Mouse (Mus musculus): ENCODE measurements at regions not wholly inside any gene's neighbourhood (a gene's known extent, or its start where the extent isn't known, plus 50 kb on each side); places are given as distances from the start of the nearest gene placed in this dataset.

GRCm38 (mm10) chr19:6631817-6632216 is 89.0 kb upstream of the Slc22a12 start:
- Histone ChIP-seq H3K27ac (ENCODE audit: low read depth) (no peak overlapping the region), H3K4me2 (ENCODE audit: low read depth, low read length) (no peak overlapping the region), H3K9ac (replicated peaks) (no peak overlapping the region), H3K4me3 (ENCODE audit: low read depth, low read length) (no peak overlapping the region), H3K27me3 (ENCODE audit: insufficient read depth, low read length) (no peaks in the 10 kb centered on the region), H3K36me3 (replicated peaks; ENCODE audit: insufficient read depth, low read length) (no peaks in the 10 kb centered on the region), H3K4me1 (ENCODE audit: insufficient read depth) (no peaks in the 10 kb centered on the region), H3K9me3 (ENCODE audit: low read length) (no peaks in the 10 kb centered on the region)
- DNase-seq = no peak
- TF ChIP-seq EP300 (IDR thresholded peaks at IDR 0.05; ENCODE audit: low read depth) (no peak), CTCF (IDR thresholded peaks at IDR 0.05; ENCODE audit: low read depth) (no peak)
- no peak for ATAC-seq
- 67% methylated on average over 5 of the region's 5 CpGs for WGBS (ENCODE audit: insufficient replicate concordance)

DNA sequence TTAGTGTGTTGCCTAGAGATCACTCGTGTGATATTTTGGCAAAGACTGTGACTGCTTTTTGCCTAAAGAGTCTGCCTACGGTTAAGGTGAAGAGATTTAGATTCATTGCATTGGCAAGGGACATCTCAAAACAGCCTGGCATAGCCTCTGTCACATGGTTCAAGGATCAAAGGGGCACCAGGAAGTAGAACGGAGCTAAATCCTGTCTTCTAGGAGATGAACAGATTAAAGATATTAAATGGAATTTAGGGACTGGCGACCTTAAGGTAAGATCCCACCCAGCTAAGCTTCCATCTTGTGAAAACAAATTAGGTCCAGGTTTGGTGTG is 87.7 kb upstream of the Slc22a12 start:
- H3K36me3 ChIP-seq (replicated peaks; ENCODE audit: insufficient read depth, low read length) = no peaks in the 10 kb centered on the region
- TF ChIP-seq EP300 (IDR thresholded peaks at IDR 0.05; ENCODE audit: low read depth) (no peak), CTCF (IDR thresholded peaks at IDR 0.05; ENCODE audit: low read depth) (no peak)
- 73% methylated on average over 4 of the region's 4 CpGs for WGBS (ENCODE audit: insufficient replicate concordance)
- H3K4me2 ChIP-seq (ENCODE audit: low read depth, low read length) = no peak overlapping the region
- no peaks in the 10 kb centered on the region for H3K4me1 ChIP-seq (ENCODE audit: insufficient read depth)
- no peak overlapping the region for H3K9ac ChIP-seq (replicated peaks)
- no peak overlapping the region for H3K4me3 ChIP-seq (ENCODE audit: low read depth, low read length)
- no peak for ATAC-seq
- no peak overlapping the region for H3K27ac ChIP-seq (ENCODE audit: low read depth)
- no peaks in the 10 kb centered on the region for H3K9me3 ChIP-seq (ENCODE audit: low read length)
- H3K27me3 ChIP-seq (ENCODE audit: insufficient read depth, low read length) = no peaks in the 10 kb centered on the region
- DNase-seq = no peak

DNA sequence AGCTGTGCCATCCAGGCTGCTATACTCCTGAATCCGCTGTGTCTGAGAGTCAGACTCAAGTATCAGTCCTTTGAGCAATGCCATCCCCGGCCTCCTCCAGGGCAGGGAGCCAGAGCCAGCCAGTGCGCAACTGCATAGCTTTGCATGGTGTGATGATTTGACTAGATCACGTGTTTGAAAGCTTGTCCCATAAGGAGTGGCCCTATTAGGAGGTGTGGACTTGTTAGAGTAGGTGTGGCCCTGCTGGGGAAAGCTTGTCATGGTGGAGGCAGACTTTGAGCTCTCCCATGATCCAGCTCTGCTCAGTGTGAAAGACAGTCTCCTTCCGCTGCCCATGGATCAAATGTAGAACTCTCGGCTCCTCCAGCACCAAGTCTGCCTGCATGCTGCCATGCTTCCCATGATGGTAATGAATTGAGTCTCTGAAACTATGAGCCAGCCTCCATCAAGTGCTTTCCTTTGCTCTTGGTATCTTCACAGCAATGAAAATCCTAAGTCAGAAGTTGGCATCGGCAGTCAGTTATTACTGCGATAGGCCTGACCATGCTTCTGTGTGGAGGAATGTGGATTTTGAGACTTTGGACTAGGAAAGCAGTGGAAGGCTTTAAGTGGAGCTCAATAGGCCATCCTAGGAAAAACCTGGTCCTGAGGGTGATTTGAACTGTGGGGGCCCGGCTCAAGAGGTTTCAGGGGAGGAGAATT is 87.2 kb upstream of the Slc22a12 start:
- H3K4me1 ChIP-seq (ENCODE audit: insufficient read depth) = no peaks in the 10 kb centered on the region
- 83% methylated on average over 9 of the region's 9 CpGs for WGBS (ENCODE audit: insufficient replicate concordance)
- no peak for ATAC-seq
- no peaks in the 10 kb centered on the region for H3K9me3 ChIP-seq (ENCODE audit: low read length)
- H3K27me3 ChIP-seq (ENCODE audit: insufficient read depth, low read length) = no peaks in the 10 kb centered on the region
- DNase-seq = no peak
- no peak overlapping the region for H3K9ac ChIP-seq (replicated peaks)
- H3K36me3 ChIP-seq (replicated peaks; ENCODE audit: insufficient read depth, low read length) = no peaks in the 10 kb centered on the region
- TF ChIP-seq EP300 (IDR thresholded peaks at IDR 0.05; ENCODE audit: low read depth) (no peak), CTCF (IDR thresholded peaks at IDR 0.05; ENCODE audit: low read depth) (no peak)
- no peak overlapping the region for H3K4me2 ChIP-seq (ENCODE audit: low read depth, low read length)
- no peak overlapping the region for H3K4me3 ChIP-seq (ENCODE audit: low read depth, low read length)
- H3K27ac ChIP-seq (ENCODE audit: low read depth) = no peak overlapping the region

DNA sequence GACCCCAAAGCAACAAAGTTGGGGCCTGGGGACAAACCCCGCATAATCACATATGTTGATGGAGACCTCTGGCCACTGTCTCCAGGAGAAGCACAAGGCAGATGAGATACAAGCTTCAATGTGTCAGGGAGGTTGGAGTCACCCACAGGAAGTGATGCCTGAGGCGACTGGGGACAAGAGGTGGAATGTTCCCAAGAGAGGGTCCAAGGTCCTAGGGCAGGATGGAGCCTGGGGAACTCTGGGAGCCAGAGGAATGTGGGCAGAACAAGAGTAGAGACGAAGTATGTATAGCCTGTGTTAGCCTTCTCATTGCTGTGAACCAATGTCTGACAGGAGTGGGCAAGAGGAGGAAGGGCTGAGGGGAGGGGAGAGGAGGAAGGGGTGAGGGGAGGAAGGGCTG is 82.7 kb upstream of the Slc22a12 start:
- ATAC-seq = no peak
- 55% methylated on average over 3 of the region's 3 CpGs for WGBS (ENCODE audit: insufficient replicate concordance)
- TF ChIP-seq CTCF (IDR thresholded peaks at IDR 0.05; ENCODE audit: low read depth) (no peak), EP300 (IDR thresholded peaks at IDR 0.05; ENCODE audit: low read depth) (no peak)

DNA sequence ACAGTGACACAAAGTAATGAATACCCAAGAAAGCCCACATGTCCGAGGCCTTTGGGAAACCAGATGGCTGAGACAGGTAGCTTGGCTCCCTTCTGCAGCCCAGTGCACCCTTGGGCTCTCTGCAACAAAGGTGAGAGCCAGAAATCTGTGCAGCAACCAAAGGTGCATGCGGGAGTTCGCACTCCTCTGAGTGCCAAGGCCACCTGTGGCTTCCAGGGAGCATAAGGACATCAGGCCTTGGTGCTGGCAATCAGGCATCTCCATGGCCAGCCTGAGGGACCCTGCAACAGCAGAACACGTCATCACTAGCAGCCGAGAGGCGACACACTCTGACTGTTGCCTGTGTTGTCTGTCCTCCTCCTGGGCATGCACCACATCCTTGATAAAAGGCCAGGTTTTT is 78.2 kb upstream of the Slc22a12 start:
- H3K4me2 ChIP-seq (ENCODE audit: low read depth, low read length) = no peak overlapping the region
- H3K9ac ChIP-seq (replicated peaks) = no peak overlapping the region
- H3K4me1 ChIP-seq (ENCODE audit: insufficient read depth) = no peaks in the 10 kb centered on the region
- no peak overlapping the region for H3K4me3 ChIP-seq (ENCODE audit: low read depth, low read length)
- ATAC-seq (no peak), DNase-seq (no peak)
- no peaks in the 10 kb centered on the region for H3K27me3 ChIP-seq (ENCODE audit: insufficient read depth, low read length)
- H3K36me3 ChIP-seq (replicated peaks; ENCODE audit: insufficient read depth, low read length) = no peaks in the 10 kb centered on the region
- no peaks in the 10 kb centered on the region for H3K9me3 ChIP-seq (ENCODE audit: low read length)
- H3K27ac ChIP-seq (ENCODE audit: low read depth) = no peak overlapping the region
- WGBS (ENCODE audit: insufficient replicate concordance) = 67% methylated on average over 6 of the region's 6 CpGs
- TF ChIP-seq CTCF (IDR thresholded peaks at IDR 0.05; ENCODE audit: low read depth) (no peak), EP300 (IDR thresholded peaks at IDR 0.05; ENCODE audit: low read depth) (no peak)

More for the DNA sequence above, 82.7 kb upstream of the Slc22a12 start:
- no peak for DNase-seq
- Histone ChIP-seq H3K4me3 (ENCODE audit: low read depth, low read length) (no peak overlapping the region), H3K27ac (ENCODE audit: low read depth) (no peak overlapping the region), H3K9me3 (ENCODE audit: low read length) (no peaks in the 10 kb centered on the region), H3K9ac (replicated peaks) (no peak overlapping the region), H3K4me2 (ENCODE audit: low read depth, low read length) (no peak overlapping the region), H3K36me3 (replicated peaks; ENCODE audit: insufficient read depth, low read length) (no peaks in the 10 kb centered on the region), H3K4me1 (ENCODE audit: insufficient read depth) (no peaks in the 10 kb centered on the region), H3K27me3 (ENCODE audit: insufficient read depth, low read length) (no peaks in the 10 kb centered on the region)

- DNase-seq (no peak), ATAC-seq (no peak)
- Histone ChIP-seq H3K36me3 (replicated peaks; ENCODE audit: insufficient read depth, low read length) (no peaks in the 10 kb centered on the region), H3K4me2 (ENCODE audit: low read depth, low read length) (no peak overlapping the region), H3K27me3 (ENCODE audit: insufficient read depth, low read length) (no peaks in the 10 kb centered on the region), H3K4me3 (ENCODE audit: low read depth, low read length) (no peak overlapping the region), H3K9me3 (ENCODE audit: low read length) (no peaks in the 10 kb centered on the region), H3K27ac (ENCODE audit: low read depth) (no peak overlapping the region), H3K4me1 (ENCODE audit: insufficient read depth) (no peaks in the 10 kb centered on the region), H3K9ac (replicated peaks) (no peak overlapping the region)
- WGBS (ENCODE audit: insufficient replicate concordance) = 82% methylated on average over 6 of the region's 6 CpGs
- TF ChIP-seq EP300 (IDR thresholded peaks at IDR 0.05; ENCODE audit: low read depth) = no peak
- TF ChIP-seq CTCF (IDR thresholded peaks at IDR 0.05; ENCODE audit: low read depth) = no peak
Observed at GRCm38 (mm10) chr19:6619546-6619945, 76.7 kb upstream of the Slc22a12 start.

DNA sequence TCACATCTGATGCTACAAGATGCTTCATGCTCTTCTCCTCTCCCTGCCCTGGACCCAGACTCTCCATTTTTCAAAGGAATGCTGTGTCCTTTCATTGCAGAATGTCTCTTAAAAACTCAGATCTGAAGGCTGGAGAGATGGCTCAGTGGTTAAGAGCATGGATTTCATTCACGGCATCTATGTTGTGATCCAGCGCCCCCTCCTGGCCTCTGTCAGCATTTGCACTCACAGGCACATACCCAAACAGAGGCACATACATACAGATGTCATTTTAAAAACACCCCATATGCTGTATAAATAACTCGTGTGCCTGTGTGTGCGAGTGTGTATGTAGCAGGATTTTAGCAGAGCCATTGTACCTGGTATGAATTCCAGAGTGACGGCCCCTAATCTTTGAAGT is 73.8 kb upstream of the Slc22a12 start:
- Histone ChIP-seq H3K27ac (ENCODE audit: low read depth) (no peak overlapping the region), H3K4me1 (ENCODE audit: insufficient read depth) (no peaks in the 10 kb centered on the region), H3K4me2 (ENCODE audit: low read depth, low read length) (no peak overlapping the region), H3K4me3 (ENCODE audit: low read depth, low read length) (no peak overlapping the region), H3K36me3 (replicated peaks; ENCODE audit: insufficient read depth, low read length) (no peaks in the 10 kb centered on the region), H3K9ac (replicated peaks) (no peak overlapping the region), H3K27me3 (ENCODE audit: insufficient read depth, low read length) (no peaks in the 10 kb centered on the region), H3K9me3 (ENCODE audit: low read length) (no peaks in the 10 kb centered on the region)
- no peak for DNase-seq
- ATAC-seq = no peak
- 74% methylated on average over 5 of the region's 5 CpGs for WGBS (ENCODE audit: insufficient replicate concordance)
- TF ChIP-seq CTCF (IDR thresholded peaks at IDR 0.05; ENCODE audit: low read depth) (peak; percentile 33), EP300 (IDR thresholded peaks at IDR 0.05; ENCODE audit: low read depth) (no peak)

Data from liver, postnatal 0 days (tissue).